Mouse (Mus musculus): Measurements from ENCODE around the gene Tas2r143.

The Tas2r143 gene

DNA sequence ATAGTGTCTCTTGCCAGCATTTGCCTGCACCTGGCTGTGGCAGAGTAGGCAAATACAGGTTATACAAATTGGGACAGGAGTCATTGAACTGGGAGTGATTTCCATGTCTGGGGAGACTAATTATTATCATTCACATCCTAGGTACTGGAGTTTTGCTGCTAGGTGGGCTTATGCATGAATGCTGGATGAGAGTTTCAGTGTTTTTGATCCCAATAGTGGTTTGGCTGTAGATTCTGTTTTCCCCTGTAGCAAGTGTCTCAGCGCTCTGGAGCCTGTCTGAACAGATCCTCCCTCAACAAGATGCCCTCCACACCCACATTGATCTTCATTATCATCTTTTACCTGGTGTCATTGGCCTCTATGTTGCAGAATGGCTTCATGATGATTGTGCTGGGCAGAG is at the start of gene Tas2r143:
Gene Tas2r143 (plus strand): TSS at position 301 of the 400 bp plus-strand sequence.
- in situ Hi-C loops (cut with MboI, MseI) = no loop called here

DNA sequence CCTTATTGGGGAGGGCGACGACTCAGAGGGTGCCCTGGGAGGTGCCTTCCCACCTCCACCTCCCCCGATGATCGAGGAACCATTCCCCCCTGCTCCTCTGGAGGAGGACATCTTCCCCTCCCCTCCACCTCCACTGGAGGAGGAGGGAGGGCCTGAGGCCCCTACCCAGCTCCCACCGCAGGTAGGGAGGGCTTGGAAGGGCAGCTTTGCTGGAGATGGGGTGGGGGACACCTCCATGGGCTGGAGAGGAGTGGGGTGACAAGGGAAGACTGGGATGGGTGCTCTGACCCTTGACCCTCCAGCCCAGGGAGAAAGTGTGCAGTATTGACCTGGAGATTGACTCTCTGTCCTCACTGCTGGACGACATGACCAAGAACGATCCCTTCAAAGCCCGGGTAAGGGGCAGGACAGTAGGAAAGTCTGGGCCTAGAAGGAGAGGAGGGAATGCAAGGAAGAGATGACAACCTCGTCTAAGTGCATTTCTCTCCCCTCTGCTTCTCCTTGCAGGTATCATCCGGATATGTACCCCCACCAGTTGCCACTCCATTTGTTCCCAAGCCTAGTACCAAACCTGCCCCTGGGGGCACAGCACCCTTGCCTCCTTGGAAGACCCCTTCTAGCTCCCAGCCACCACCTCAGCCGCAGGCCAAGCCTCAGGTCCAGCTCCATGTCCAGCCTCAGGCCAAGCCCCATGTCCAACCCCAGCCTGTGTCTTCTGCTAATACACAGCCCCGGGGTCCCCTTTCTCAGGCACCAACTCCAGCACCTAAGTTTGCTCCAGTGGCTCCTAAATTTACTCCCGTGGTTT is 48.9 kb upstream of the Tas2r143 start:
- in situ Hi-C loops (cut with MboI, MseI) = no loop called here

DNA sequence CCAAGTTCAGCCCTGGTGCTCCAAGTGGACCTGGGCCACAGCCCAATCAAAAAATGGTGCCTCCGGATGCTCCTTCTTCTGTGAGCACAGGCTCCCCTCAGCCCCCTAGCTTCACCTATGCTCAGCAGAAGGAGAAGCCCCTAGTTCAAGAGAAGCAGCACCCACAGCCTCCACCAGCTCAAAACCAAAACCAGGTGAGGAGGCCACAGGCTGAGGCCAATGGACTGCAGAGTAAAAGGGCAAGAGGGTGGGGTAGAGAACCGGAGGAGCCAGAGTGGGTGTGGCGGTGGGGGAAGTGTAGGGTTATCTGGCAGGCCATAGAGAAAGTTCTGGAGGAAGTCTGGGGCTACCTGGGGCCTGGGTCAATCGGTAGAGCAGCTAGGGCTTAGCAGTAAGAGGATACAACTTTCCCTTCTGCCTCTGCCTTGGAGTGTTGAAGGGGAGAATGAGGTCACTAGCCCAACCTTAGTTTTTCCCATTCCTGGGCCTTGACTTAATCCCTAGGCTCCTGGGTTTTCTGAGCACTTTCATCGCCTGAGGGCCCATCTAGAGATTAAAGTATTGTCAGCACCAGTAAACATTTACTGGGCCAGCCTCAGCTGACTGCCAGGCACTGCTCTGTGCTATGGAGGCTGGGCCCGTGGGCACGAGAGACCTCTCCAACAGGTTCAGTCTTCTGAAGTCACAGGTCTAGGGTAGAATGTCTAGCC is 48.1 kb upstream of the Tas2r143 start:
- in situ Hi-C loops (cut with MboI, MseI) = no loop called here

DNA sequence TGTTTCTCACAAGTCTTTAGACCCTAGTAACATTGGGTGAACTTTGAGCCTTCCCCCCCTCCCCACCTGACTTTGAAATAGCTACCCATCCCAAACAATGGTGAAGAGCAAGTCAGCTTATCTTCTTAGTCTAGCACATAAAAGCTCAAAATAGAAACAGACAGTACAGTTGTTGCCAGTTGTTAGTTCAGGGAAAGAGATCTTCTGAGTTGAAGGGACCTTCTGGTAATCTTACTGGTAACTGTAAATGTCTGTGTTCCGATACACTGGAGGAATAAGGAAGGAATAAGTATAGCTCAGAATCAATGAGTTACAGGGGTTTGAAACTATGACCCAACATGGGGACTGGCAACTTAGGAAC is 47.6 kb upstream of the Tas2r143 start:
- in situ Hi-C loops (cut with MboI, MseI) = no loop called here

- in situ Hi-C loops (cut with MboI, MseI) = no loop called here
Measured at GRCm38 (mm10) chr6:42353180-42353579, 46.9 kb upstream of the Tas2r143 start.

DNA sequence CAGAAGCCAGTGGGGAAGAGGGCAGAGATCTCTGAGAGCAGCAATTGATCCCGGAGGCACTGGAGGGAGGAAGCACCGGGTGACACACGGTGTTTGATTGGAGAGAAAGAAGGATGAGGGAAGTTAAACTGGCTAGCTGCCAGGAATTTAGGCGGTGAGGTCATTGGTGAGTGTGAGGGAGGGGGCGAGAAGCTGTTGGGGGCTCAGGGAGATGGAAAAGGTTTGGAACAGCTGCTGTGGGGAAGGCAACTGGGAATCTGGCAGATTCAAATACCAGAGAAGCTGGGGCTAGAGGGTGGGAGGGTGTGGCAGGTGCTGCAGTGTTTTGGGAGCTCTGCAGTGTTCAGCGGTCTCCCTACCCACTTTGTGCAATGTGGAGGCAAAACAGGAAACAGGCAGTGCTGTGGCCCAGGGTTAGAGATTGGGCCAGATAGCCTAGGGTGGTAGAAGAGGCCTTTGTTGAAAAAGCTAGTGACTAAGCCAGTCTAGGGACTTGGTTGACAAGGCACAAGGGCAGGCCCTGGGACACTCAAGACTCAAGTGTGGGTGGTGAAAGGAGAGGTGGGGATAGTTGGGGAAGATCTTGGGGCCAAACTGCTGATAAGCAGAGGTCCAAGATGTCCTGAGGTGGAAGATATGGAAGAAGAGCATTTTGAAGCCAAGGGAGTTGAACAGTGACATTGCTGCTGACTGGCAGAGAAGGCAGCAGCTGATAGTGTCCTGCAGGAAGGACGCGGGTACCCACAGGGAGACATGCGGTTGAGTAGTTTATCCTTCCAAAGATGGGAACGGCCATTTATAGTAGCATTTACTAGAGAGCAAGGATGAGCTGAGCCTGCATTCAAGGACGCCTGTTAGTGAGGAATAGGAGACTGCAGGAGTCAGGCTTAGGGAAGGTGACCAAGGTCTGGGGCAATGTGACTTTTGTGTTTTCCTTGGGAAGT is 45.7 kb upstream of the Tas2r143 start:
- in situ Hi-C loops (cut with MboI, MseI) = loop anchor here (5.0 kb wide), 1 partner anchor 87 kb away; no protein-coding TSS in a partner anchor

DNA sequence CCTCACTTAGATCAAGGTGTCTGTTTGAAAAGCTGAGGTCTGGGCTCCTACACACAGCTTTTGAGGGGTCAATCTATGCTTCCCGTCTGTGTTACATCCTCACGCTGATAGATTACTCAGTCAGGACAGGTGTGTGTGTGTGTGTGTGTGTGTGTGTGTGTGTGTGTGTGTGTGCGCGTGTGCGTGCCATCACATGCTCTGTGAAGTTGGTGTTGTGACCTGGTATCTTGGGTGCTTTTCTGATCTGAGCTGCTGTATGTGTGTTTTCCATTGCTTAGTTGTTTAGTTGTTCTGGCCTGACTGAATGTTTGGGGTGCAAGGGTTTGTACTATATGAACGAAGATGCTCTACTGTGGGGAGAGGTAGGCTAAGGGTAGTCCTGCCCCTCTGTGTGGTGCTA is 44.7 kb upstream of the Tas2r143 start:
- in situ Hi-C loops (cut with MboI, MseI) = loop anchor here (5.0 kb wide), 1 partner anchor 88 kb away; no protein-coding TSS in a partner anchor

DNA sequence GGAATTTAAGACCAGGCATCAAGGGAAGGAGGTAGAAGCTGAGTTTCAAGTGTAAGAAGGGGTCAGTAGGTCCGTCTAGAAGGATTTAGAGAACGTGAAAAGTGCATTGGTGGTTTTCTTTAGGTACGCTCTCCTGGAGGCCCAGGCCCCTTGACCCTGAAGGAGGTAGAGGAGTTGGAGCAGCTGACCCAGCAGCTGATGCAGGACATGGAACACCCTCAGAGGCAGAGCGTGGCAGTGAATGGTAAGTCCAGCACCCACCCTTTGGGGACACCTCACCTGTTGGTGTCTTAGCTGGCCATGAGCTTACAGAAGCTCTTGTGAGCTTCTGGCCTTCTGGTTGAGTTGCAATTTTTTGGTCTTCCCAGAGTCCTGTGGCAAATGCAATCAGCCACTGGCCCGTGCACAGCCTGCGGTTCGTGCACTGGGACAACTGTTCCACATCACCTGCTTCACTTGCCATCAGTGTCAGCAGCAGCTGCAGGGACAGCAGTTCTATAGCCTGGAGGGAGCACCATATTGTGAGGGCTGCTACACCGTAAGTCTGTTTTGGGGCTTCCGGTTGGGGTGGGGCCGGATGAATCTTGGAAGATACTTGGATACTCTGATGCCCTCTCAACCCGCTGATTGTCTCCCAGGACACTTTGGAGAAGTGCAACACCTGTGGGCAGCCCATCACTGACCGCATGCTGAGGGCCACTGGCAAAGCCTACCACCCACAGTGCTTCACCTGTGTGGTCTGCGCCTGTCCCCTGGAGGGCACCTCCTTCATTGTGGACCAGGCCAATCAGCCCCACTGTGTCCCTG is 44.0 kb upstream of the Tas2r143 start:
- in situ Hi-C loops (cut with MboI, MseI) = loop anchor here (5.0 kb wide), 1 partner anchor 89 kb away; no protein-coding TSS in a partner anchor

DNA sequence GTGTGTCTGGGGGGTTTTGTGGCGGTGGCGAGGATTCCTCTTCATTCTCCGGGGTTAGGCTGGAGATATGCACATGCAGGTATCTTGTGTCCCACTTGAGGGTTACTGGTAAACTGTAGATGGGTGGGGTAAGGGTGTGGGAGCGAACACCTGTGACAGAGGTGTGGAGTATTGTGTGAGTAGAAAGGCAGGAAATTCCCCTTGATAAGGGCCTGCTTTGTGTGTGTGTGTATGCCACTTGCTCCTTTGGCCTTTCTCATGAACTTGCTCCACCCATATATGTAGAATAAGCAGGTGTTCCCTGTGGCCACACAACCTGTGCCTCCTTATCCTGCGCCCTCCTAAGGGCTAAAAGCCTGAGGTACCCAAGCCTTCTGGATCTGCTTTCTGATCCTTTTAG is 43.1 kb upstream of the Tas2r143 start:
- in situ Hi-C loops (cut with MboI, MseI) = loop anchor here (5.0 kb wide), 1 partner anchor 90 kb away; no protein-coding TSS in a partner anchor

DNA sequence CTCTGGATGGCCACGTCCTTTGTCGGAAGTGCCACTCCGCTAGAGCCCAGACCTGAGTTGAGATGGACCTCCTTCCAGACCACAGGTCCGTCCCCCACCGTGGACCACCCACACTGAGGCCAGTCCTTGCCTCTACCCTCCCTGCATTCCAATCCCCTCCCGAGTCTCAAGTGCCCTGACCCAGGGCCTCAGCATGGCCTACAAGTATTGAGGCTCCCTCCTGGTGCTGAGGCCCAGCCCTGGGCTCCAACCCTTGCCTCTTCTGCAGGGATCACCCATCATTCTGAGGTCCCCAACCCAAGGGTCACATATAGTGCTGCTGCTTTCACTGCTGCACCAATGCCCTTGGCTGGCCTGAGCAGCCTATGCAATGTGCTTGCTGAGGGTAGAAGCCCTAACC is 42.1 kb upstream of the Tas2r143 start:
- in situ Hi-C loops (cut with MboI, MseI) = loop anchor here (5.0 kb wide), 1 partner anchor 91 kb away; no protein-coding TSS in a partner anchor

DNA sequence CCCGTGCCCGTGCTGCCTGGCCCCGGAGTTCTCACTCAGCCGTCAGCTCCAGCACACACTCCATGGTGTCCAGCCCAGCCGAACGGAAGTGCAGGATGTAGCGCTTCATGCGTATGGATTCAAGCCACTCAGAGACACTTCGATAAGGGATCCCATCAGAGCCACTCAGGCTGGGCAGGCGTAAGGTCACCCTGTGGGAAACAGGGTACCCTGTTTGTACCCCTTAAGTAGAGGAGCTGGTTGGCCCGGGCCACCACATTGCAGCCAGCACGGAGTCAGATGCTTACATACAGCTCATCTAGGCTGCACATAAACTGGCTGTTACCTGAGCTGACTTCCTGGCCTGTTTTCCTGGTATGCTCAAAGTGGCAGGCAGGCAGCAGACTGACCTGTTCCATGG is 41.1 kb upstream of the Tas2r143 start:
- in situ Hi-C loops (cut with MboI, MseI) = loop anchor here (5.0 kb wide), 1 partner anchor 92 kb away; no protein-coding TSS in a partner anchor

DNA sequence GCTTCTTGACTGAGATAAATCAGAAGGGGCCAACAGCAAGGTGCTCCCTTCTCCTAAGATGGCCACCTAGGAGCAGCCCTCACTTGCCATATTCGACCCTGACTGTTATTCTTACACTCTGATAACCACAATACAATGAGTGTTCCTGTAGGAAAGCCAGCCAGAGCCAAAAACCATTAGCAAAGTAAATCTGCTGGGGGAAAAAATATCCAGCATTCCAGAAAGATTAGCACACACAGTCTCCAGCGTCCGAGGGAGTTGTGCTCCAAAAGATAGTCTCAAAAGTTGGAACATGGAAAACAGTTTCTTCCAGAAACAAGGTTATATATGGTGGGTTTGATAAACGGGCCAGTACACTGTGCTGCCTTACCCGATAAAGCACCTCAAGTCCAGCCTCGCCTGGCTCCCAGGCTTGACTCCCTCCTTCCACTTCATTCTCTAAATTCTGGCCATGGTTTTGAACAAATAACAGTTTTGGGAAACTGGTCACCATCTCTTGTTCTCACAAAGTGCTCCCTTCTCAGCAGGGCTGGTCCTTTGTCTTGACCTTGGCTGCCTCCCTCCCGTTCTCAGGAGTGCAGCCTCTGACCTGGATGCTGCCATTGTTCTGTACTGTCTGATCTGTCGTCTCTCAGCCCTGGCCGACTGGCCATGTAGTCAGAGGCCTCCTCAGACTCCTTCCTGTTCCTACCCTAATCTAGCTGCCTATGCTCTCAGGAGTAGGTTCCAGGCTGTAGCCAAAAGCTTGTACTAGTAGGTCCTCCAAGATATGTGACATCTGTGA is 40.5 kb upstream of the Tas2r143 start:
- in situ Hi-C loops (cut with MboI, MseI) = loop anchor here (5.0 kb wide), 1 partner anchor 92 kb away; no protein-coding TSS in a partner anchor

- in situ Hi-C loops (cut with MboI, MseI) = no loop called here
Measured at GRCm38 (mm10) chr6:42360231-42360840, 39.7 kb upstream of the Tas2r143 start.

DNA sequence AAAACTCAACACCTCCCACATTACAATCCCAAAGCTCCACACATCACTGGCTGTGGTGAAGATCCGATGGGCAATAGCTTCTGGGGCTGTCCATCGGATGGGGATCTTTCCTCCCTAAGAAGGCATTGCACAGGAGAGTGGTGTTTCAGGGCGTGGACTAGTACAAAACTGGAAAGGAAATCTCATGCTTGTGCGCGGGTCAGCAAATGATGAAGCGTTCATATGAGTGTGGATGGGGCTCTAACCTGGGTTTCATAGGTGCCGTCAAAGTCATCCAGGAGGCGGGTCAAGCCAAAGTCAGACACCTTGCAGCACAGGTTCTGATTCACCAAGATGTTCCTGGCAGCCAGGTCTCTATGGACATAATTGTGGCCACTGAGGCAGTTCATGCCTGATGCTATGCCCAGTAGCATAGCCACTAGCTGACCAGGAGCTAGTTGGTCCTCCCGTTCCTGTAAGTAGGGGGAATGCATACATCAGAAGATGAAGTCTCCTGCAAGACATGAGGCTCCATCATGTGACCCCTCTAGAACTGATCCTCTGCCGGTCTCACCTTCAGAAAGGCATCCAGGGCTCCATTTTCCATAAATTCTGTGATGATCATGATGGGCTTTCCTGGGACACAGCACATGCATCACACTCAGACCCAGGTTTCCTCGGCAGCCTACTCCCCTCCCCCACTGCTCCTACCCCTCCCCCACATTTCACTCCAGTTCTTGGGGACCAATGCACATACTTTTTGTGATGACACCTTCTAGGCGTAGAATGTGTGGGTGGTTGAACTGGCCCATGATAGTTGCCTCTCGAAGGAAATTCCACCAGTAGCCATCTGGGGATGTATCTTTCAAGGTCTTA is 38.8 kb upstream of the Tas2r143 start:
- in situ Hi-C loops (cut with MboI, MseI) = no loop called here

DNA sequence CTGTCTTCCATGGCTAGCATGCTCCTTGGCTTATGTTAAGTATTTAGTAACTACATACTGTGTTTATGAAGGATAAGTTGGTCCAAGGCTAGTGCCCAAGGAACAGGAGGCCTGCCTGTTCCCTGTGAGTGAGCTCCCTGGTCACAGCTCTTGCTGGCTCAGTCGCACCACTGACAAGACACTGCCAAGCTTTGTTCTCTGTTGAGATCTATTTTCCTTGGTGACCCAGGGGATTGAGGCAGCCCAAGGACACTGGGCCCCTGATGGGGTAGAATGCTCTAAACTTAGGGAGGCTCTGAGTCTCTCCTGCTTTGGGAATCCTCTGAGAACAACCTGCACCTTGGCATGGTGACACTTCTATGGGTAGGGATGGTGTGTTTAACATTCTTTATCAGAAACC is 38.0 kb upstream of the Tas2r143 start:
- in situ Hi-C loops (cut with MboI, MseI) = no loop called here

DNA sequence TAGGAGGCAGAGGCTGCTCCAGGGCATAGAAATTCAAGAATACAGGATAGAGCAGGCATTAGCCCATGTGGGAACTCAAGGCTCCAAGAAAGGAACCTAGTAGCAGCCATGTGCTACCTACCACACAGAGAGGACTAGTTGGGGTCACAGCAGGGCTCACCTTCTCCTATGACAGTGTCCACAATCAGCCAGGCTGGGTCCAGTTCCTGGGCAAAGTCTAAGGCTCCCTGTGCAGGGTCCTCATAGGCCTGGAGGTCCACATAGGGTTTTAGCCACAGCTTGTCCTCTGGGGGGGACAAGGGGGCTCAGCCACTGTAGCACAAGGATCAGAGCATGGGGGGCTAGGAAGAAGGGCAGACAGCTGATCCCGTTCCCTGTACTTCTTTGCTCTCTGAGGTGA is 37.5 kb upstream of the Tas2r143 start:
- in situ Hi-C loops (cut with MboI, MseI) = no loop called here

- in situ Hi-C loops (cut with MboI, MseI) = no loop called here
Measured at GRCm38 (mm10) chr6:42362974-42363373, 37.1 kb upstream of the Tas2r143 start.

- in situ Hi-C loops (cut with MboI, MseI) = no loop called here
Measured at GRCm38 (mm10) chr6:42364066-42364465, 36.0 kb upstream of the Tas2r143 start.
